Mouse (Mus musculus): ENCODE measurements at regions not wholly inside any gene's neighbourhood (a gene's known extent, or its start where the extent isn't known, plus 50 kb on each side); places are given as distances from the start of the nearest gene placed in this dataset.

GRCm38 (mm10) chr11:111766371-111767011 lies 700.5 kb downstream of the Kcnj2 start:
- no peak for TF ChIP-seq POLR2A (IDR thresholded peaks at IDR 0.05; ENCODE audit: low read depth, low read length)
- no peak for TF ChIP-seq CTCF (IDR thresholded peaks at IDR 0.05; ENCODE audit: extremely low read depth, insufficient read depth, insufficient read length, insufficient replicate concordance)
- Histone ChIP-seq H3K4me3 (ENCODE audit: extremely low read depth, insufficient read depth, insufficient read length) (no peak overlapping the region), H3K27ac (ENCODE audit: insufficient read depth, low read length) (no peak overlapping the region), H3K27me3 (ENCODE audit: control insufficient read depth, insufficient read depth, low read length) (no peaks in the 10 kb centered on the region), H3K4me1 (ENCODE audit: control insufficient read depth, insufficient read depth, insufficient read length) (no peaks in the 10 kb centered on the region), H3K36me3 (ENCODE audit: control insufficient read depth, insufficient read depth, low read length) (no peaks in the 10 kb centered on the region)
- DNase-seq (ENCODE audit: low read depth in 1 of 2, low spot score in 2 of 2), result no peak
- 68% methylated on average over 6 of the region's 6 CpGs for WGBS

- no peak overlapping the region for H3K27ac ChIP-seq (ENCODE audit: insufficient read depth, low read length)
- no peak for DNase-seq (ENCODE audit: low read depth in 1 of 2, low spot score in 2 of 2)
- no peak for TF ChIP-seq CTCF (IDR thresholded peaks at IDR 0.05; ENCODE audit: extremely low read depth, insufficient read depth, insufficient read length, insufficient replicate concordance)
- no peak for TF ChIP-seq POLR2A (IDR thresholded peaks at IDR 0.05; ENCODE audit: low read depth, low read length)
- 84% methylated on average over 1 of the region's 1 CpGs for WGBS
- H3K36me3 ChIP-seq (ENCODE audit: control insufficient read depth, insufficient read depth, low read length), result no peaks in the 10 kb centered on the region
- no peaks in the 10 kb centered on the region for H3K4me1 ChIP-seq (ENCODE audit: control insufficient read depth, insufficient read depth, insufficient read length)
- no peaks in the 10 kb centered on the region for H3K27me3 ChIP-seq (ENCODE audit: control insufficient read depth, insufficient read depth, low read length)
- H3K4me3 ChIP-seq (ENCODE audit: extremely low read depth, insufficient read depth, insufficient read length), result no peak overlapping the region
Observed at GRCm38 (mm10) chr11:111767012-111767392, 701.0 kb downstream of the Kcnj2 start.

GRCm38 (mm10) chr11:111774108-111774679 lies 708.2 kb downstream of the Kcnj2 start:
- WGBS, result 62% methylated on average over 2 of the region's 2 CpGs
- TF ChIP-seq POLR2A (IDR thresholded peaks at IDR 0.05; ENCODE audit: low read depth, low read length) (no peak), CTCF (IDR thresholded peaks at IDR 0.05; ENCODE audit: extremely low read depth, insufficient read depth, insufficient read length, insufficient replicate concordance) (no peak)
- no peak overlapping the region for H3K27ac ChIP-seq (ENCODE audit: insufficient read depth, low read length)
- no peak for DNase-seq (ENCODE audit: low read depth in 1 of 2, low spot score in 2 of 2)
- H3K4me1 ChIP-seq (ENCODE audit: control insufficient read depth, insufficient read depth, insufficient read length), result no peaks in the 10 kb centered on the region
- no peaks in the 10 kb centered on the region for H3K36me3 ChIP-seq (ENCODE audit: control insufficient read depth, insufficient read depth, low read length)
- no peak overlapping the region for H3K4me3 ChIP-seq (ENCODE audit: extremely low read depth, insufficient read depth, insufficient read length)
- no peaks in the 10 kb centered on the region for H3K27me3 ChIP-seq (ENCODE audit: control insufficient read depth, insufficient read depth, low read length)

GRCm38 (mm10) chr11:111781321-111781720 lies 715.4 kb downstream of the Kcnj2 start:
- WGBS, result 80% methylated on average over 7 of the region's 7 CpGs
- Histone ChIP-seq H3K4me3 (ENCODE audit: extremely low read depth, insufficient read depth, insufficient read length) (no peak overlapping the region), H3K36me3 (ENCODE audit: control insufficient read depth, insufficient read depth, low read length) (no peaks in the 10 kb centered on the region), H3K27ac (ENCODE audit: insufficient read depth, low read length) (no peak overlapping the region), H3K4me1 (ENCODE audit: control insufficient read depth, insufficient read depth, insufficient read length) (no peaks in the 10 kb centered on the region), H3K27me3 (ENCODE audit: control insufficient read depth, insufficient read depth, low read length) (no peaks in the 10 kb centered on the region)
- no peak for DNase-seq (ENCODE audit: low read depth in 1 of 2, low spot score in 2 of 2)
- no peak for TF ChIP-seq POLR2A (IDR thresholded peaks at IDR 0.05; ENCODE audit: low read depth, low read length)
- TF ChIP-seq CTCF (IDR thresholded peaks at IDR 0.05; ENCODE audit: extremely low read depth, insufficient read depth, insufficient read length, insufficient replicate concordance), result no peak

- Histone ChIP-seq H3K27ac (ENCODE audit: insufficient read depth, low read length) (no peak overlapping the region), H3K36me3 (ENCODE audit: control insufficient read depth, insufficient read depth, low read length) (no peaks in the 10 kb centered on the region), H3K27me3 (ENCODE audit: control insufficient read depth, insufficient read depth, low read length) (no peaks in the 10 kb centered on the region), H3K4me3 (ENCODE audit: extremely low read depth, insufficient read depth, insufficient read length) (no peak overlapping the region), H3K4me1 (ENCODE audit: control insufficient read depth, insufficient read depth, insufficient read length) (no peaks in the 10 kb centered on the region; the same call in 1 of the 2 replicates)
- TF ChIP-seq POLR2A (IDR thresholded peaks at IDR 0.05; ENCODE audit: low read depth, low read length) (no peak), CTCF (IDR thresholded peaks at IDR 0.05; ENCODE audit: extremely low read depth, insufficient read depth, insufficient read length, insufficient replicate concordance) (no peak)
- DNase-seq (ENCODE audit: low read depth in 1 of 2, low spot score in 2 of 2), result no peak
- WGBS, result 76% methylated on average over 6 of the region's 6 CpGs
Observed at GRCm38 (mm10) chr11:111791267-111791926, 725.4 kb downstream of the Kcnj2 start.

- 39% methylated on average over 3 of the region's 3 CpGs for WGBS
- H3K36me3 ChIP-seq (ENCODE audit: control insufficient read depth, insufficient read depth, low read length), result no peaks in the 10 kb centered on the region
- H3K27ac ChIP-seq (ENCODE audit: insufficient read depth, low read length), result peak overlapping the region; percentile 59
- DNase-seq (ENCODE audit: low read depth in 1 of 2, low spot score in 2 of 2), result peak in 1 of 2 experiments; percentile 73
- no peaks in the 10 kb centered on the region for H3K4me1 ChIP-seq (ENCODE audit: control insufficient read depth, insufficient read depth, insufficient read length)
- H3K27me3 ChIP-seq (ENCODE audit: control insufficient read depth, insufficient read depth, low read length), result no peaks in the 10 kb centered on the region
- no peak for TF ChIP-seq POLR2A (IDR thresholded peaks at IDR 0.05; ENCODE audit: low read depth, low read length)
- no peak for TF ChIP-seq CTCF (IDR thresholded peaks at IDR 0.05; ENCODE audit: extremely low read depth, insufficient read depth, insufficient read length, insufficient replicate concordance)
- no peak overlapping the region for H3K4me3 ChIP-seq (ENCODE audit: extremely low read depth, insufficient read depth, insufficient read length)
Observed at GRCm38 (mm10) chr11:111801033-111801432, 735.1 kb downstream of the Kcnj2 start.

Data from spleen, adult 2 months (tissue).